Mouse (Mus musculus): ENCODE measurements around the gene Pcdh19.

Pcdh19 gene

GRCm38 (mm10) chrX:133657308-133658302 is 31.2 kb downstream of the Pcdh19 start:
- DNase-seq (ENCODE audit: low spot score in 2 of 2): no peak

GRCm38 (mm10) chrX:133655876-133656538 is 32.8 kb downstream of the Pcdh19 start:
- DNase-seq (ENCODE audit: low spot score in 2 of 2): no peak

GRCm38 (mm10) chrX:133655196-133655595 is 33.6 kb downstream of the Pcdh19 start:
- DNase-seq (ENCODE audit: low spot score in 2 of 2): no peak

- DNase-seq (ENCODE audit: low spot score in 2 of 2): no peak
Measured at GRCm38 (mm10) chrX:133653071-133653470, 35.7 kb downstream of the Pcdh19 start.

GRCm38 (mm10) chrX:133650379-133650778 is 38.4 kb downstream of the Pcdh19 start:
- no peak for DNase-seq (ENCODE audit: low spot score in 2 of 2)

GRCm38 (mm10) chrX:133647809-133648208 is 41.0 kb downstream of the Pcdh19 start:
- DNase-seq (ENCODE audit: low spot score in 2 of 2): no peak

- DNase-seq (ENCODE audit: low spot score in 2 of 2): no peak
Measured at GRCm38 (mm10) chrX:133639445-133639844, 49.3 kb downstream of the Pcdh19 start.

GRCm38 (mm10) chrX:133629538-133629937 is 59.2 kb downstream of the Pcdh19 start:
- DNase-seq (ENCODE audit: low spot score in 2 of 2): no peak

GRCm38 (mm10) chrX:133618222-133618621 is 70.6 kb downstream of the Pcdh19 start:
- no peak for DNase-seq (ENCODE audit: low spot score in 2 of 2)

GRCm38 (mm10) chrX:133605828-133606227 is 83.0 kb downstream of the Pcdh19 start:
- DNase-seq (ENCODE audit: low spot score in 2 of 2): no peak

GRCm38 (mm10) chrX:133604272-133604671 is 84.5 kb downstream of the Pcdh19 start:
- no peak for DNase-seq (ENCODE audit: low spot score in 2 of 2)

GRCm38 (mm10) chrX:133602068-133602467 is 86.7 kb downstream of the Pcdh19 start:
- no peak for DNase-seq (ENCODE audit: low spot score in 2 of 2)

GRCm38 (mm10) chrX:133601658-133602057 is 87.1 kb downstream of the Pcdh19 start:
- DNase-seq (ENCODE audit: low spot score in 2 of 2): no peak

GRCm38 (mm10) chrX:133601195-133601594 is 87.6 kb downstream of the Pcdh19 start:
- DNase-seq (ENCODE audit: low spot score in 2 of 2): no peak

GRCm38 (mm10) chrX:133575601-133576382 is 113.0 kb downstream of the Pcdh19 start:
- no peak for DNase-seq (ENCODE audit: low spot score in 2 of 2)

GRCm38 (mm10) chrX:133565355-133565754 is 123.4 kb downstream of the Pcdh19 start:
- DNase-seq (ENCODE audit: low spot score in 2 of 2): peak in 1 of 2 experiments; percentile 3

All from left cerebral cortex, adult 9 months (tissue).